Mouse (Mus musculus) E14TG2a.4 (cell line): ENCODE measurements around the gene Slc24a4.

Experiments used
- H3K27me3 ChIP-seq: 2 replicates; pipeline ENCODE4 v1.6.1; 2014; ENCODE audit warnings: low read length, control low read depth; ENCODE audit not compliant: insufficient read depth
- H3K36me3 ChIP-seq: 2 replicates; pipeline ENCODE4 v1.6.1; 2014; ENCODE audit warnings: low read length, control low read depth; ENCODE audit not compliant: insufficient read depth
- H3K4me1 ChIP-seq: replicated peaks from 2 replicates; pipeline ENCODE4 v1.6.1; 2014; ENCODE audit warnings: low read depth, low read length, control low read depth
- H3K4me3 ChIP-seq: replicated peaks from 2 replicates; pipeline ENCODE4 v1.5.1; 2014; ENCODE audit warnings: mild to moderate bottlenecking, low read length
- H3K9me3 ChIP-seq: 2 replicates; pipeline ENCODE4 v1.6.1; 2014; ENCODE audit warnings: low read length, control low read depth
- CTCF ChIP-seq: conservative IDR thresholded peaks from 2 replicates; pipeline ENCODE4 v1.5.1; 2014; ENCODE audit warnings: low read length
- NANOG ChIP-seq: IDR thresholded peaks from 2 replicates; pipeline ENCODE4 v1.6.1; 2014; ENCODE audit warnings: borderline replicate concordance, low read length, mixed read lengths
- POU5F1 ChIP-seq: IDR thresholded peaks from 2 replicates; pipeline ENCODE4 v1.6.1; 2014; ENCODE audit warnings: low read length, borderline replicate concordance

Gene Slc24a4

DNA sequence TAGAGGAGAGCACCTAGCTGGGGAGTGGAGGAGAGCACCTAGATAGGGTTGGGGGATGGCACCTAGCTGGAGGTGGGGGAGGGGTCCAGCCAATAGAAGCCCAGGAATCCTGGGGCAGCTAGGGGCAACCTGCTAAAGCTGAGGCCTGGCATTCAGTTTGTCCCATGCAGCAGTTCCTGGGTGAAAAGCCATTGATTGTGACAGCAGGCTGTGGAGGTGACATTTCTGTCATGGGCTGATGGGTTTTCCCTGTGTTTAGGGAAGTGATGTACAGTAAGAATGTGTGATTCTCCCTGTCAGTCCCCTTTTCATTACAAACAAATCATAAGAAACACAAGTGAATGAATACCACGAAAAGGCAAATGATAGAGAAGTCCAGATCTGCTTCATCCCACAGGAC lies 167.8 kb downstream of the Slc24a4 start:
- H3K9me3 ChIP-seq = no peaks in the 10 kb centered on the region
- H3K4me3 ChIP-seq = no peak overlapping the region
- no peaks in the 10 kb centered on the region for H3K36me3 ChIP-seq
- TF ChIP-seq CTCF (no peak), NANOG (no peak), POU5F1 (no peak)
- H3K4me1 ChIP-seq = no peaks in the 10 kb centered on the region
- peaks cover 9% of the 10 kb centered on the region for H3K27me3 ChIP-seq

DNA sequence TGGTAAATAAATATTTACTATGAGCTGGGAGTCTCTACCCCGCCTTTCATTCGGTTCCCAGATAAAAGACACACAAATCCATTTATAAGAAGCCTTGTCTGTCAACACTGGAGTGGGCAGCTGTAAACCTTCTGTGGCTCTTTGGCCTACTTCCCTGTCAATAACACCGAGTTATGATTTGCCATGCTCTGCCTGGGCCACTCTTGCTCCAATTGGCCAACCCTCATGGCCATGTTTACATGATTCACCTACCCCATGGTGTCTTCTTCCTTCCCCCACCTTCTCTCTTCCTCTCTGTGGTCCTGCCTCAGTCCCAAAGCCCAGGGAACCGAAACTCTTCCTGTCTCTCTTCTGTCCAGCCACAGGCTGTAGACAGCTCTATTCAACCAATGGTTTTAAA lies 168.4 kb downstream of the Slc24a4 start:
- no peak for TF ChIP-seq POU5F1
- no peak for TF ChIP-seq NANOG
- TF ChIP-seq CTCF = no peak
- no peaks in the 10 kb centered on the region for H3K4me1 ChIP-seq
- H3K27me3 ChIP-seq = peaks cover 9% of the 10 kb centered on the region
- H3K36me3 ChIP-seq = no peaks in the 10 kb centered on the region
- H3K9me3 ChIP-seq = no peaks in the 10 kb centered on the region
- no peak overlapping the region for H3K4me3 ChIP-seq

DNA sequence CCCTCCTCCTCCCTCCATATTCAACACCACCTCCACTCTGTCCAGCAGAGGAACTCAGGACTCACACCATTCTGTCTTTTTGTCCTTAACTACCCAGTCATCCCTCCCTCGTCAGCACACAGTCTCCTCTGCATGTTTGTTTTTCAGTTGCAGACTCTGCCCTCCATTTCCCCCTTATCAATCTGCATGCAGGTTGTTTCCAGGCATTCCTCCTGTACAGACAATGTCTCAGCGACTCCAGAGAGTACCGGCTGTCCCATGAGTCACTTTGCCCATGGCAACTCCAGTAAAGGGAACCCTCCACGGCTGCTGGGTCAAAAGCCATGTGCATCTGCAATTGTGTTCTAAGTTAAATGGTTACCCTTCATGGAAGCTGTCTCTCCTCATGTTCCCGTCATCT lies 170.7 kb downstream of the Slc24a4 start:
- no peaks in the 10 kb centered on the region for H3K36me3 ChIP-seq

DNA sequence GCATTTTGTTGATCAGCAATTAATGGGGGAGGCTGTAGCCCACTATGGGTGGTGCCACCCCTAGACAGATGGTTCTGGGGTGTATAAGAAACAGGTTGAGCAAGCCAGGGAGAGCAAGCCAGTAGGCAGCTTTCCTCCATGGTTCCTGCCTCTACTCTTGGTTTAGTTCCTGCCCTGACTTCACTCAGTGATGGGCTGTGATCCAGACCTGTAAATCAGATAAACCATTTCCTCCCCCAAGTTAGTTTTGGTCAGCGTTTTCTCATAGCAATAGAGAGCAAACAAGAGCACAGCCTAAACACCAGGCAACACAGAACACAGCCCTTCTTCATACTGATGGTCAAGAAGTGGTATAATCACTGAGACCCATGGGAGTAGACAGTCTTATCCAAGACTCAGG lies 173.1 kb downstream of the Slc24a4 start:
- H3K4me1 ChIP-seq = no peaks in the 10 kb centered on the region
- no peak for TF ChIP-seq NANOG
- no peak for TF ChIP-seq CTCF
- no peak for TF ChIP-seq POU5F1
- H3K4me3 ChIP-seq = no peak overlapping the region
- H3K27me3 ChIP-seq = peaks cover 4% of the 10 kb centered on the region; the same call in 1 of the 2 replicates
- H3K36me3 ChIP-seq = no peaks in the 10 kb centered on the region
- H3K9me3 ChIP-seq = no peaks in the 10 kb centered on the region

More for the DNA sequence above, 170.7 kb downstream of the Slc24a4 start:
- TF ChIP-seq NANOG = no peak
- no peak for TF ChIP-seq CTCF
- Histone ChIP-seq H3K4me3 (no peak overlapping the region), H3K9me3 (no peaks in the 10 kb centered on the region), H3K27me3 (peaks cover 9% of the 10 kb centered on the region), H3K4me1 (no peaks in the 10 kb centered on the region)

DNA sequence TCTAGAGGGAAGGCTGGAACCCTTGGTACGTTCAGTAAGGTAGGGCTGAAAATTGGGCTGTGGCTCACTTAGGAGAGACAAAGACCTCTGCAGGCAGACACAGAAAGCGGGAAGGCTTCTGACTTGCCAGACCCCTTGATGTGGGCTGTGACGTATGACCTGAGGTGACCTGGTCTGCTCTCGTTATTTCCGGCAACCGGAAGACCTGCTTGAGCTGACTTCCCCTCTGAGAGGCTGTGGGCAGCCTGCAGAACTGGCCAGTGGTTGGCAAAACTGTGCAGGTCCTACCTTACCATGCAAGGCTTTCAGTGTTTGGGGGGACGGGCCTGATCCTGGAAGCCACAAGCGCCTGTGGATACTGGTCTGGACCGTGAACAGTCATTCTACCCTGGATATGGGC lies 173.8 kb downstream of the Slc24a4 start:
- Histone ChIP-seq H3K36me3 (no peaks in the 10 kb centered on the region), H3K9me3 (no peaks in the 10 kb centered on the region), H3K27me3 (peaks cover 4% of the 10 kb centered on the region; the same call in 1 of the 2 replicates), H3K4me3 (no peak overlapping the region), H3K4me1 (no peaks in the 10 kb centered on the region)
- TF ChIP-seq CTCF (no peak), POU5F1 (no peak), NANOG (no peak)

DNA sequence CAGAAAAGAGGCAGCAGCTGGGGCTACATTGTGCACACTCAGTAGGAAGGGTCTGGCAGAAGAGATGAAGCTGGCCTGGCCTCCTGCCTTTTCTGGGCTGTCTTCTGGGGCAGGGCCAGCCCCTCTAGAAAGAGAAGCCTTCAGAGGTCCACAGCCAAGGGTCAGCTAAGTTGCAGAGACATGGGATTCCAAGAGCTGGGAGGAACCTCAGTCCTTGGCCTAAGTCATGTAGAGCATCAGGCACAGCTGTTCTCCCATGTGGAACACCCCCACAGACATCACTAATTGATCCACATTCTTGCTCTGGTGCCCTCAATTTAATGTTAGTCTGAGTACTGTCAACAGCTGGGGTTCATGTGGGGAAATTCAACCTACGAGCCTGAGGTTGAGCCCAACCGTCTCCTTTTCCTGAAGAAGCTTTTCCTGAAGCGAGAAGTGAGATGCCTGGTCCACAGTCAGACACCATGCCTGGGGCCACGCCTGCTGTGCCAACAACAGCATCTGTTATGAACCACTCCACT lies 174.4 kb downstream of the Slc24a4 start:
- H3K4me3 ChIP-seq = no peak overlapping the region
- H3K36me3 ChIP-seq = no peaks in the 10 kb centered on the region
- H3K9me3 ChIP-seq = no peaks in the 10 kb centered on the region
- no peaks in the 10 kb centered on the region for H3K4me1 ChIP-seq
- H3K27me3 ChIP-seq = peaks cover 4% of the 10 kb centered on the region; the same call in 1 of the 2 replicates
- TF ChIP-seq CTCF (no peak), POU5F1 (no peak), NANOG (no peak)

DNA sequence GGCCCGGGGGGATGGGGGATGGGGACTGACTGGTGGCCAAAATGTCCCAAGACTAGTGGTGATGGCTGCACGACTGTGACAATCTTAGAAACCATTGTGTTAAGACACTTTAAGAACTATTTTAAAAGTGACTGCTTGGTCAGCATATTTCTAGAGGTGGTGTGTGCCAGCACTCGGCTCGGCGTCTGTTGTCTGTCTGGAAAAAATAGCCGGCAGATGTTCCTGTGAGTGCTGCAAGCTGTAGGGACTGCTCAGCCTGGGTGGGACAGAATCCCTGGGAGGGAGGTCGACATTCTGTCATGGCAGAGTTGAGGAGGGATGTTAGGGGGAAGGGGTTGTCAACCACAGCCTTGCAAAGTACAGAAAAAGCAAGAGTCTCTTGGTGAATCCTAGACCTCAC lies 175.3 kb downstream of the Slc24a4 start:
- no peaks in the 10 kb centered on the region for H3K36me3 ChIP-seq
- H3K9me3 ChIP-seq = no peaks in the 10 kb centered on the region
- H3K4me1 ChIP-seq = no peaks in the 10 kb centered on the region
- H3K27me3 ChIP-seq = peaks cover 5% of the 10 kb centered on the region; the same call in 1 of the 2 replicates
- no peak overlapping the region for H3K4me3 ChIP-seq
- no peak for TF ChIP-seq CTCF
- TF ChIP-seq NANOG = no peak
- TF ChIP-seq POU5F1 = no peak

DNA sequence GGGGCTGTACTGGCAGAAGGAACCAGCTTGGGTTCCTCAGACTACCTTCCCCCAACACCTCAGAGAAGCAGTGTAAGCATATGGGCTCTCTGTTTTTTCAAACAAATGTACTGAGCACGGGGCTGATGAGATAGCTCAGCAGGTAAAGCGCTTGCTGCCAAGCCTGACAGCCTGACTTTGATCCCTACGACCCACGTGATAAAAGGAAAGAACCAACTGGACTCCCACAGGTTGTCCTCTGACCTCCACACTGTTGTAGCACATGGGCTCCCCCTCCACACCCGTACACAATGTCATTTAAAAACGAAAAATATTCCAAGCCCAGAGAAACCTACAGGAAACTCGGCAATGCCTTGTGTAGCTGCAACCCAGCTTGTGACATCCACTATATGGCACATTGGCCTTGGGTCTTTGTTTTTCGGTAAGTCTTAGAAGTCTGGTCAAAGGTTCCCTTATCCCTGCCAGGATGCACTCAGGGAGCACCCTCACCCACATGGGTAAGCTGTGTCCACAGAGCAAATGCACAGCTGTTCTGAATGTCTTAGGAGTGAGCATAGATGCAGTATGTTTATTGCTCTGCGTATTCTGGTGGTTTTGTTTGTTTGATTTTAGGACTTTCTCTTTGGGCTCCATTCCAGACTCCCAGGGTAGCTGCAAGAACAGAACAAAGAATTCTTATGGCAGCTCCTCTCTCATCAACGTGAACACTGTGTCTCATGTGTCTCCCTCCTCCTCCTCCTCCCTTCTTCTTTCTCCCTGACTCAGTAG lies 176.7 kb downstream of the Slc24a4 start:
- H3K36me3 ChIP-seq = no peaks in the 10 kb centered on the region
- no peak overlapping the region for H3K4me3 ChIP-seq
- H3K9me3 ChIP-seq = no peaks in the 10 kb centered on the region
- H3K4me1 ChIP-seq = no peaks in the 10 kb centered on the region
- 0 out of 2 replicates have a peak, but pooled peaks cover 1% of the 10 kb centered on the region for H3K27me3 ChIP-seq
- TF ChIP-seq NANOG (no peak), CTCF (no peak), POU5F1 (no peak)
